Mouse (Mus musculus) forebrain, embryonic 11.5 days (tissue): ENCODE data around the gene Batf3. TPM values are rescaled to one million over a fixed set of nuclear protein-coding genes. Genes with fewer than 3 reads are reported as not detected.

Experiments used
- ATAC-seq: fragments of 200-750 bp; cut with Nextera tagmentation; replicated peaks from 2 replicates; pipeline ENCODE4 v1.8.0; 2017; ENCODE audit warnings: moderate TSS enrichment; ENCODE audit not compliant: low FRiP score
- DNase-seq: peaks from one replicate; pipeline ENCODE4 v3.0.0-alpha.2; 2017; ENCODE audit warnings: low spot score
- H3K27ac ChIP-seq: fragments of 300-500 bp; sonication (generic); 2 replicates; pipeline ENCODE4 v1.5.1; 2014; ENCODE audit warnings: low read depth, low read length
- H3K27me3 ChIP-seq: fragments of 300-500 bp; sonication (generic); 2 replicates; pipeline ENCODE4 v1.6.1; 2014; ENCODE audit warnings: mild to moderate bottlenecking, low read length, mixed read lengths; ENCODE audit not compliant: control insufficient read depth, insufficient read depth
- H3K36me3 ChIP-seq: fragments of 300-500 bp; sonication (generic); 2 replicates; pipeline ENCODE4 v1.6.1; 2014; ENCODE audit warnings: mild to moderate bottlenecking, low read length, moderate library complexity, mixed read lengths; ENCODE audit not compliant: control insufficient read depth, insufficient read depth
- H3K4me1 ChIP-seq: fragments of 300-500 bp; sonication (generic); replicated peaks from 2 replicates; pipeline ENCODE4 v1.6.1; 2014; ENCODE audit warnings: low read length, mixed read lengths; ENCODE audit not compliant: control insufficient read depth, insufficient read depth
- H3K4me2 ChIP-seq: fragments of 300-500 bp; sonication (generic); 2 replicates; pipeline ENCODE4 v1.6.1; 2014; ENCODE audit warnings: low read depth, mild to moderate bottlenecking, low read length, moderate library complexity, mixed read lengths; ENCODE audit not compliant: severe bottlenecking
- H3K4me3 ChIP-seq: fragments of 300-500 bp; sonication (generic); 2 replicates; pipeline ENCODE4 v1.5.1; 2014; ENCODE audit warnings: low read depth, low read length
- H3K9ac ChIP-seq: fragments of 300-500 bp; sonication (generic); 2 replicates; pipeline ENCODE4 v1.6.1; 2014; ENCODE audit warnings: low read length
- H3K9me3 ChIP-seq: fragments of 300-500 bp; sonication (generic); 2 replicates; pipeline ENCODE4 v1.6.1; 2016; ENCODE audit warnings: low read length, mixed read lengths; ENCODE audit not compliant: control insufficient read depth
- WGBS: fragments of 180-500 bp; shearing (Covaris S2); extraction: QIAGEN DNeasy Blood & Tissue Kit; methylation state at CpG from one replicate; pipeline ENCODE4 v1.1.7; 2014; 5-methylcytosine and 5-hydroxymethylcytosine counted together
- polyA plus RNA-seq: library from polyadenylated mRNA; unstranded; fragments of >200 nt; fragmentation: Nextera tagmentation; extraction: Ambion mirVana; gene quantifications from 2 replicates; pipeline ENCODE4 v1.2.1, GENCODE M21; 2014

Batf3 gene
- polyA plus RNA-seq, 1 experiment from 2014 or later: 6.0 TPM

DNA sequence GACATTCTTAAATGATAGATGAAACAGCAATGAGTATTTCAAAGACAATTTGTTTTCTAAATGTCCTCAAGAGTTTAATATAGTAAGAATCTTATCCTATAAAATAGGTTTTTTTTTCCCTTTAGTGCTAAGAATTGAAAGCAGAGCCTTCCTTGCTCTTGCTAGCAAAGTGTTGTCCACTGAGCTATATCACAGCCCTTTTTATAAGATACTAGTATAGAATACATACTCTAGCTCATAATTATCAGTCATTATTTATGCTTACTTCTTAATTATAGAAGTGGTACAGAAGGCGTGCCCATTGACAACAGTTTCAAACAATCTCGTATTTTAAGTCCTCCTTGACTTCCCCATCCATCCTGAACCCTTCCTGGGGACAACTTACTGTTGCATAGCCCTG lies 33.1 kb upstream of the Batf3 start:
- no peak overlapping the region for H3K4me3 ChIP-seq
- H3K36me3 ChIP-seq: no peaks in the 10 kb centered on the region
- no peaks in the 10 kb centered on the region for H3K9me3 ChIP-seq
- H3K9ac ChIP-seq: no peak overlapping the region
- ATAC-seq (no peak), DNase-seq (no peak)
- no peak overlapping the region for H3K4me2 ChIP-seq
- peaks cover 3% of the 10 kb centered on the region; the same call in 1 of the 2 replicates for H3K4me1 ChIP-seq
- no peaks in the 10 kb centered on the region for H3K27me3 ChIP-seq
- WGBS: 93% methylated on average over 2 of the region's 2 CpGs
- H3K27ac ChIP-seq: no peak overlapping the region

DNA sequence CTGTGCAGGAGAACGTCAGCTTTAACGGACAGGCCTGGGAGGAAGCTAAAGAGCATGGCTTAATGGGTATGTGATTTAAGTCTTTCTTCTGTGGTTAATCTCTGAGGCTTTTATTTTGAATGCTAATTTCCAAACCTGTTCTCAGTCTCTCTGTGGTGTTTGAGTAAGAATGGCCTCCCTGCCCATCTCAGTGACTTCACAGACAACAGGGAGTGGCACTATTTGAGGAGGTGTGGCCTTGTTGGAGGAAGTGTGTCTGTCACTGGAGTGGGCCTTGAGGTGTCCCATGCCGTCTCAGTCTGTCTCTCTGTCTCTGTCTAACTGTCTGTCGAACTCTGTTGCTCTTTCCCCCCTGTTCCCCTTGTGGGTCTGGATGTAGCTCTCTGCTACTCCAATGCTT lies 32.5 kb upstream of the Batf3 start:
- WGBS: 81% methylated on average over 4 of the region's 4 CpGs
- Histone ChIP-seq H3K4me2 (no peak overlapping the region), H3K9ac (no peak overlapping the region), H3K27ac (no peak overlapping the region), H3K27me3 (no peaks in the 10 kb centered on the region), H3K9me3 (no peaks in the 10 kb centered on the region), H3K4me1 (peaks cover 3% of the 10 kb centered on the region; the same call in 1 of the 2 replicates), H3K4me3 (no peak overlapping the region), H3K36me3 (no peaks in the 10 kb centered on the region)
- DNase-seq (no peak), ATAC-seq (no peak)

DNA sequence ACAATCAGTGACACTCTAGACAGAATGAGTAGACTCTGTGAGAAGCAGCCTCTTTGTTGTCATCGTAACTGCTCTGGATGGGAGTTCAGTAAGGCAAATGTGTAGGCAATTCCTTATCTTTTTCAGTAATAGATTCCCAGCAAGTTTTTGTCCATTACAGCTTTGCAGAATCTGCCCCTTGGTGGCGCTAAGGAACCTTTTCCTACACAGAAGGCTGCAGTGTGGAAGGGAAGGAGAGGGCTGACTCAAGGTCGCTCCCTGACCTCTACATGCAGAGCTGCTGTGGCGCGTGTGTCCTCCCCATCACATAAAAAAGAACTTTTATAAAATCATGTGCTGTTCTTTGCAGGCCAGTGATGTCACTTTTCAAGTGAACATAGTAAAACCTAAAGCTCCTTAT lies 29.3 kb upstream of the Batf3 start:
- no peaks in the 10 kb centered on the region for H3K9me3 ChIP-seq
- no peak overlapping the region for H3K27ac ChIP-seq
- ATAC-seq (no peak), DNase-seq (no peak)
- WGBS: 83% methylated on average over 5 of the region's 5 CpGs
- H3K4me2 ChIP-seq: no peak overlapping the region
- peaks cover 3% of the 10 kb centered on the region; the same call in 1 of the 2 replicates for H3K4me1 ChIP-seq
- no peak overlapping the region for H3K4me3 ChIP-seq
- peaks cover 10% of the 10 kb centered on the region; the same call in 1 of the 2 replicates for H3K36me3 ChIP-seq
- no peaks in the 10 kb centered on the region for H3K27me3 ChIP-seq
- H3K9ac ChIP-seq: no peak overlapping the region

DNA sequence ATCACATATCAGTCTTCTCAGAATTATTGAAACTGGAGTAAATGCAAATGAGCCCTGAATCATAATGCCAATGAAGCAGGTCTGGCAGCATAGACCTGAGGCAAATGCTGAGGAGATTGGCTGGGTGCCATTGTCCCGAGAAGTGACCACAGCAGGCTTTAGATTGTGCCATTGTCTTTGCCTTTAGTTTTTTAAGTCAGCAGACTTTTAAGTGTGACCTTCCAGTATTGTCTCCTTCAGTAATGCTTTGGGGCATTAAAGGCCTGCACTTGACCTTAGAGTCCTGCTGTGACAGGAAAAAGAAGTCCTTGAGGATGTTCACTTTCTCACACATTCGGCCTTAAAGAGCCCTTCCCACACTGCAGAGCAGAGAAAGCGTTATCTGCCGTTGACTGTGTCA lies 27.4 kb upstream of the Batf3 start:
- H3K4me1 ChIP-seq: no peaks in the 10 kb centered on the region
- no peak overlapping the region for H3K9ac ChIP-seq
- no peak for DNase-seq
- 85% methylated on average over 4 of the region's 4 CpGs for WGBS
- no peak overlapping the region for H3K27ac ChIP-seq
- ATAC-seq: no peak
- H3K9me3 ChIP-seq: no peaks in the 10 kb centered on the region
- peaks cover 10% of the 10 kb centered on the region; the same call in 1 of the 2 replicates for H3K36me3 ChIP-seq
- no peak overlapping the region for H3K4me3 ChIP-seq
- no peaks in the 10 kb centered on the region for H3K27me3 ChIP-seq
- H3K4me2 ChIP-seq: no peak overlapping the region

DNA sequence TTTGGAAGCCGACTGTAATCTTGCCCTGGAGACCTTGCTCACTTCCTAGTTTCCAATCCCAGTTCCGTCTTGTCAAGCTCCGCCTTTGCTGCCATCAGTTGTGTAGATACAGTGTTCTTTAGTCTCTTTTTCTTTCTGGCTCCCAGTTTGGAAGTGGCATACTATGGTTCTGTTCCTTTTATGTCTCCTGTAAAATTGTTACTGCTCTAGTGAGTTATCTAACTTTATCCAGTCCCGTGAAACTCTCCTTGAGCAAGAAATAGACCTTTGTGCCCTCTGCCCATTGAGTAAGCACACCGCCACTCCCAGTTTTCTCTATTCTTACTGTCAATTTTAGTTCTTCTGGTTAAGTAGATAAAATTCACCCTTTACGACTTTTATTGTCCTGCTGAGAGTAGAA lies 26.0 kb upstream of the Batf3 start:
- no peaks in the 10 kb centered on the region for H3K27me3 ChIP-seq
- H3K4me1 ChIP-seq: no peaks in the 10 kb centered on the region
- ATAC-seq: no peak
- no peak overlapping the region for H3K4me2 ChIP-seq
- no peak for DNase-seq
- no peaks in the 10 kb centered on the region for H3K9me3 ChIP-seq
- no peak overlapping the region for H3K27ac ChIP-seq
- H3K4me3 ChIP-seq: no peak overlapping the region
- whole genome bisulfite sequencing: 93% methylated on average over 6 of the region's 6 CpGs
- H3K36me3 ChIP-seq: peaks cover 10% of the 10 kb centered on the region; the same call in 1 of the 2 replicates
- H3K9ac ChIP-seq: no peak overlapping the region

DNA sequence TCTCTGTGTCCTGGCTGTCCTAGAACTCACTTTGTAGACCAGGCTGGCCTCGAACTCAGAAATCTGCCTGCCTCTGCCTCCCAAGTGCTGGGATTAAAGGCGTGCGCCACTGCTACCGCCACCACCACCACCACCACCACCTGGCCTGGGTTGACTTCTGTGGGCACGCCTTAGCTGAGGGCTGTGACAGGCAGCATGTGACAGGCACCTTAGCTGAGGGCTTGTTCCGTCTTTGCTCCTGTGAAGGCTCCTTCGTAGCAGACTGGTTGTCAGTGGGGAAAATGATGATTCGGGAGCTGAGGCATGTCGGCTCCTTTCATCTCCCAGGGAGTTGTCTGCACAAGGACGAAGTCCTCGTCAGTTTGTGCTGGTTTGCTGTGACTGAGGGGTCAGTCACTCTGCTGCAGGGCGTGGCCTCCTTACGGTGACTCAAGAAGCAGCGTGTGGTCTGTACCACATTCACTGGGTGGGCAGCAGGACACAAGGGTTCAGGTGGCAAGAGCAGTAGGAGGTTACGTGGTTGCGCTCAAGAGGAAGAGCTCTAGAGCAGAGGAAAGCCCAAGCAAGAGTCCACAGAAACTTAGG lies 25.2 kb upstream of the Batf3 start:
- no peak for ATAC-seq
- no peaks in the 10 kb centered on the region for H3K4me1 ChIP-seq
- H3K27me3 ChIP-seq: no peaks in the 10 kb centered on the region
- H3K36me3 ChIP-seq: peaks cover 10% of the 10 kb centered on the region; the same call in 1 of the 2 replicates
- no peak overlapping the region for H3K4me2 ChIP-seq
- no peak for DNase-seq
- no peaks in the 10 kb centered on the region for H3K9me3 ChIP-seq
- H3K27ac ChIP-seq: no peak overlapping the region
- no peak overlapping the region for H3K4me3 ChIP-seq
- H3K9ac ChIP-seq: no peak overlapping the region
- 94% methylated on average over 16 of the region's 16 CpGs for WGBS

DNA sequence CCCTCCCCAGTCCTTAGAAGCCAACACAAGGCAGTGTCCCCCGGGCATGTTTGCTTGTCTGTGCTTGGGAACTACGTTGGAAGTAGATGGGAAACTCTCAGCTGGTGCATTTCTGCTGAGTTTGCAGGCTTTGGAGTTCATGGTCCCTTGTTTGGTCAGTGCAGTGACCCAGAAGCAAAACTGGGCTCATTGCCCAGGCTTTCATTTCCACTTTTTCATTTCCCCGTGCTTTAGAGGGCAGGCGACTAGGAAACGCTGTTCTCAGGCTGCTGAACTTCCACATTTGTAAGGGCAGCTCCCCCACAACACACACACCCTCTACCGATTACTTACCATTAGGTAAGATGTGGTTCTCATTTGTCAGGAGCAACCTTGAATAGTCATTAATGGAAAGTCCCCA lies 24.6 kb upstream of the Batf3 start:
- no peaks in the 10 kb centered on the region for H3K9me3 ChIP-seq
- H3K4me1 ChIP-seq: no peaks in the 10 kb centered on the region
- ATAC-seq: no peak
- no peak overlapping the region for H3K9ac ChIP-seq
- no peak overlapping the region for H3K4me2 ChIP-seq
- WGBS: 84% methylated on average over 6 of the region's 6 CpGs
- DNase-seq: no peak
- no peak overlapping the region for H3K4me3 ChIP-seq
- peaks cover 10% of the 10 kb centered on the region; the same call in 1 of the 2 replicates for H3K36me3 ChIP-seq
- H3K27ac ChIP-seq: no peak overlapping the region
- H3K27me3 ChIP-seq: no peaks in the 10 kb centered on the region

DNA sequence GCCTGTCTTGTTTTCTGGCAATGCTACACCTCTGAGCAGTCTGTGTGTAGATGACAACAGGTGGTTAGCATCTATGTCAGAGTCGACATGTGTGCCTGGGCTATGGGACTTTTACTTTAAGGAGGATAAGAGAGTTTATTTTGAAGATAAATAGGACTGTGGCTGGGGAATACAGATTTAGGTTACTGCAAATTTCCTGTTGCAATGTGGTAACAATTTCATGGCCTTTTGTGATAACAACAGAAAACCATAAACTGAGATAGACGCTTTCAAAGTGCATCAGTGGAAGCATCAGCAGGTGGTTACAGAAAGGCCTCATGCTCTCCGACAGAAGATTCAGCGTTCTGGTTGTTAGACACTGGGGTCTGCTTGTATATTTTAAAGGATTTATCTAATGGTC lies 24.2 kb upstream of the Batf3 start:
- Histone ChIP-seq H3K36me3 (peaks cover 10% of the 10 kb centered on the region; the same call in 1 of the 2 replicates), H3K4me3 (no peak overlapping the region), H3K27me3 (no peaks in the 10 kb centered on the region), H3K9me3 (no peaks in the 10 kb centered on the region), H3K4me1 (no peaks in the 10 kb centered on the region), H3K9ac (no peak overlapping the region), H3K4me2 (no peak overlapping the region), H3K27ac (no peak overlapping the region)
- ATAC-seq (no peak), DNase-seq (no peak)
- 92% methylated on average over 4 of the region's 4 CpGs for WGBS

DNA sequence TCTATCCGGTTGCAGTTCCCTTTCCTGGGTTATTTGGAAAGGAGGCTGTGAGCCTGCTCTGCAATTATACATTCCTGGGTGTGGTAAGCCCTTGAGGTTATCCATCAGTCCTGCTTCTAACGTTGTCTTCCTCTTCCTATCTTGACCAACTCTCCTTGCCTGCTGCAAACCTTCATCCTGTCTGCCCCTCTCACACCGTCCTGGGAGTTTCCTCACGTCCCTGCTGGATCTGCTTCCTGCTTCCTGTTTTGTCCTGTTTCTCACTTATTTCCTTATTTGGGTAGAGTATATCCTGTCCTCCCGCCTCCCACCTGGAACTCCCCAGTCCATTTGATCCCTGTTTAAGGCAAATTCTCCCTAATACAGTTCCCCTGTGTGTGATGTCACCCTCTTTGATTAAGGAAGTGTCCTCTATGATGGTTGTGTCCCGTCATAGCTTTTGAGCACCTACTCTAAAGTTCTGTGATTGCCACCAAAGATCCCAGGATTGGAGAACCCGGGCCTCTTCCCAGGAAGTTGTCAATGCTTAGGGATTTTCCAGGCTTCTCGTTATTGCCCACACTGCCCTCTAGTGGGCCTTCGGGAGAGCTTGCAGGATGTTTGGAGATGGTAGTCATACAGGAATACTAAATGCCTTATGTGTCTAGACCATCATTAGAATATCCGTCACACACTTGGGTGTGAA lies 22.3 kb upstream of the Batf3 start:
- Histone ChIP-seq H3K9ac (no peak overlapping the region), H3K27ac (no peak overlapping the region), H3K4me2 (no peak overlapping the region; the same call in 1 of the 2 replicates), H3K27me3 (no peaks in the 10 kb centered on the region), H3K4me3 (no peak overlapping the region), H3K36me3 (peaks cover 9% of the 10 kb centered on the region; the same call in 1 of the 2 replicates), H3K4me1 (no peaks in the 10 kb centered on the region), H3K9me3 (no peaks in the 10 kb centered on the region)
- WGBS: 72% methylated on average over 10 of the region's 10 CpGs
- DNase-seq (peak; percentile 66), ATAC-seq (no peak)
